ENCODE assay signal across 33 mouse cellular contexts in the genomic region with DNA sequence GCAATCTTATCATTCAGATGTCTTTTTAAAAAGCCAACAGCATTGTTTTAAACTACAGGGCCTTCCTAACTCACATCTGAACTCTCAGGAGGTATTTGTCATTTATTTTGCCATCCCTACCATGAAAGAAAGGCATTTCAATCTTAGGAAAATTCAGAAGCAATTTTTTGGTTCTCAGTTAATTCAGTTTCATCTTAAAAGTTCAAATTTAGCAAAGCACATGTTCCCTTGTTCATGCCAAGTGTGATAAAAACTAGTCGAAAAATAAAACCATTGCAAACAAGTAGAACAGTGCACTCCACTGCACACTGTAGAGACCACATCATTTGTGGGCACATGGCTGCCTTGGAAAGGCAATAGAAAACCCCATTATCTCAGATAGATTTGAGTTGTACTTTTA. TPM values are rescaled to one million over a fixed set of nuclear protein-coding genes. Genes with fewer than 3 reads are reported as not detected.
"Had no signal": no experiment of that assay in that cellular context is flagged by ENCODE, and none has a peak within 500 bp of the region (broad histone marks: within the 10 kb centered on the region; RNA-seq: fewer than 3 reads in every experiment).

No protein-coding gene starts in this region.

- H3K27ac ChIP-seq: limb, embryonic 10.5 days; limb, embryonic 12.5 days; limb, embryonic 13.5 days; limb, embryonic 15.5 days; liver, embryonic 12.5 days; liver, embryonic 13.5 days; liver, embryonic 14.5 days; liver, embryonic 15.5 days; lung, embryonic 15.5 days; macrophage; midbrain, embryonic 10.5 days; midbrain, embryonic 12.5 days; midbrain, embryonic 15.5 days; neural tube, embryonic 12.5 days had no signal

- H3K9ac ChIP-seq: limb, embryonic 12.5 days; limb, embryonic 13.5 days; limb, embryonic 15.5 days; liver, embryonic 12.5 days; liver, embryonic 13.5 days; liver, embryonic 14.5 days; liver, embryonic 15.5 days; liver, postnatal 0 days; lung, embryonic 14.5 days; lung, embryonic 15.5 days; midbrain, embryonic 12.5 days; midbrain, embryonic 15.5 days; neural tube, embryonic 12.5 days had no signal

- H3K36me3 ChIP-seq: limb, embryonic 10.5 days; limb, embryonic 12.5 days; limb, embryonic 13.5 days; limb, embryonic 15.5 days; liver, embryonic 12.5 days; liver, embryonic 13.5 days; liver, embryonic 15.5 days; lung, embryonic 15.5 days; midbrain, embryonic 10.5 days; midbrain, embryonic 12.5 days; midbrain, embryonic 15.5 days; neural tube, embryonic 12.5 days had no signal

- ATAC-seq: liver, embryonic 12.5 days; liver, postnatal 0 days; lung, postnatal 0 days; midbrain, embryonic 15.5 days; midbrain, embryonic 16.5 days had no signal

- H3K9me3 ChIP-seq: limb, embryonic 10.5 days; limb, embryonic 12.5 days; limb, embryonic 13.5 days; limb, embryonic 15.5 days; liver, embryonic 12.5 days; liver, embryonic 13.5 days; liver, embryonic 15.5 days; lung, embryonic 15.5 days; midbrain, embryonic 10.5 days; midbrain, embryonic 12.5 days; midbrain, embryonic 15.5 days; neural tube, embryonic 12.5 days had no signal

- DNase-seq: left cerebral cortex, postnatal 4 days; liver; liver, embryonic 13.5 days; liver, postnatal 0 days; lung, adult 18-20 months; lung, adult 2 months; lung, embryonic 14.5 days; lung, postnatal 10 days; lung, postnatal 14 days; lung, postnatal 36 days; lung, postnatal 4 days; midbrain, embryonic 14.5 days had no signal

- H3K4me3 ChIP-seq: limb, embryonic 10.5 days; limb, embryonic 12.5 days; limb, embryonic 13.5 days; limb, embryonic 15.5 days; liver, embryonic 12.5 days; liver, embryonic 13.5 days; liver, embryonic 15.5 days; lung, embryonic 15.5 days; megakaryocyte, embryonic 14.5 days; midbrain, embryonic 10.5 days; midbrain, embryonic 12.5 days; midbrain, embryonic 15.5 days; myocyte; neural tube, embryonic 12.5 days had no signal

- H3K4me2 ChIP-seq: limb, embryonic 12.5 days; limb, embryonic 13.5 days; limb, embryonic 15.5 days; liver, embryonic 11.5 days; liver, embryonic 12.5 days; liver, embryonic 13.5 days; liver, embryonic 15.5 days; lung, embryonic 14.5 days; lung, embryonic 15.5 days; midbrain, embryonic 12.5 days; midbrain, embryonic 15.5 days; neural tube, embryonic 12.5 days had no signal

RNA-seq across cellular contexts. Expression of gene Tbr1, which starts 15.5 kb away (rescaled TPM):
- total RNA-seq: liver, adult 2 months; monocyte, adult 5-6 weeks had no signal
- polyA plus RNA-seq: liver, adult 2 months; liver, embryonic 12.5 days; liver, embryonic 13.5 days; liver, embryonic 16.5 days; liver, postnatal 0 days; macrophage had no signal
